Mouse (Mus musculus) lung, adult 2 months (tissue): ENCODE results near the gene Ripor3.

Source experiments
- CTCF ChIP-seq: fragments of 200-500 bp; IDR thresholded peaks from 2 replicates; pipeline ENCODE4 v1.5.1; 2011; ENCODE audit warnings: mild to moderate bottlenecking, low read length, control low read depth; ENCODE audit not compliant: insufficient read depth
- POLR2A ChIP-seq: fragments of 200-500 bp; IDR thresholded peaks from 2 replicates; pipeline ENCODE4 v1.6.1; 2011; ENCODE audit warnings: low read depth, mild to moderate bottlenecking, control low read depth, low read length, borderline replicate concordance; ENCODE audit errors: extremely low read depth

DNA sequence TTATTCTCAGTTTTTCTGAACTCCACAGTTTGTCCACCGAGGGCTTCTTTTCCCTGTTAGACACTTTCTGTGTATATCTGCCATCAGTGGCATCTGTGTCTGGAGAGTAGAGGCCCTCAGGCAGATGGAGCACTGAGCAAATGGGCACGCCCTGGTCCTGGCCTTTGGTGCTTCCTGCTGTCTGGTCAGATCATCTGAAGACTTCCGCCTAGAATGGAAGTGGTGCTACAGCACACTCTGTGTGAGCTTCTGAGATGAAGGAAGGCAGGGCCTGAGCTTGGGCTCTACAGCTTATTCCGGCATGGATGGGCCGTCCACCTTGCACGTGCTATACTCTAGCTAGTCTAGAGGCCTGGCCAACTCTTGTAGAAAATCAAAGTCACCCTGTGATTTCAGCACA is 48.1 kb downstream of the Ripor3 start:
- no peak for TF ChIP-seq POLR2A
- no peak for TF ChIP-seq CTCF
